Mouse (Mus musculus) left cerebral cortex, adult 18-20 months (tissue): ENCODE data around the gene Dnah7b. TPM values are rescaled to one million over a fixed set of nuclear protein-coding genes. Genes with fewer than 3 reads are reported as not detected.
A peak's percentile ranks its signal among the peaks of the same experiment; 100 is the strongest.
"Not testable (repeated sequence)": the region's sequence is repeated elsewhere in the genome, so short reads cannot be mapped to it uniquely, and the experiment has no call there.

Experiments
- DNase-seq, 2 experiments: peaks; one replicate each; pipeline ENCODE4 v3.0.0; 2021 to 2022; ENCODE audit warnings: low spot score in 2 of 2, mixed read lengths in 1 of 2
- long read RNA-seq, 2 experiments: library from polyadenylated mRNA; stranded (forward); transcript quantifications; one replicate each; pipeline ENCODE4 v2.0.0; 2021
- total RNA-seq, 2 experiments: library from RNA; stranded (reverse); gene quantifications; 2 replicates each; pipeline ENCODE4 v1.2.3; 2021

Gene Dnah7b
- under 1 TPM; 0.70 to 0.75 TPM for total RNA-seq
- long read RNA-seq, experiment 1, partial matches to known transcripts, result 0 of 1 reads
- long read RNA-seq, experiment 1, other reads (novel, unspliced or antisense), result 1 of 1 reads
- long read RNA-seq, experiment 2, result 0 reads

GRCm38 (mm10) chr1:46066015-46066414 lies at the start of gene Dnah7b:
TSS of gene Dnah7b (plus strand) at chr1:46066315.
- no peak for DNase-seq

- DNase-seq, result peak; percentile 16 to 48
These were observed 47.6 kb upstream of the Dnah7b start for GRCm38 (mm10) chr1:46018382-46018977.

GRCm38 (mm10) chr1:46022262-46022661 lies 43.9 kb upstream of the Dnah7b start:
- DNase-seq, result peak; percentile 50 to 55

GRCm38 (mm10) chr1:46031993-46032555 lies 34.0 kb upstream of the Dnah7b start:
- no peak for DNase-seq

GRCm38 (mm10) chr1:46048188-46048587 lies 17.9 kb upstream of the Dnah7b start:
- no peak for DNase-seq

- peak; percentile 15 to 25 for DNase-seq
These were observed 553 bp downstream of the Dnah7b start for GRCm38 (mm10) chr1:46066484-46067251.

- not testable (repeated sequence) for DNase-seq
These were observed 2.7 kb downstream of the Dnah7b start for GRCm38 (mm10) chr1:46068787-46069186.

GRCm38 (mm10) chr1:46077891-46078290 lies 11.8 kb downstream of the Dnah7b start:
- DNase-seq, result no peak

GRCm38 (mm10) chr1:46100484-46100883 lies 34.4 kb downstream of the Dnah7b start:
- DNase-seq, result no peak

GRCm38 (mm10) chr1:46112606-46113005 lies 46.5 kb downstream of the Dnah7b start:
- DNase-seq, result not testable (repeated sequence)

GRCm38 (mm10) chr1:46117179-46117578 lies 51.1 kb downstream of the Dnah7b start:
- DNase-seq, result not testable (repeated sequence)

GRCm38 (mm10) chr1:46128058-46128457 lies 61.9 kb downstream of the Dnah7b start:
- DNase-seq, result no peak

GRCm38 (mm10) chr1:46196835-46197234 lies 130.7 kb downstream of the Dnah7b start:
- not testable (repeated sequence) for DNase-seq

- DNase-seq, result peak; percentile 1 to 9
These were observed 135.1 kb downstream of the Dnah7b start for GRCm38 (mm10) chr1:46201169-46201568.

- not testable (repeated sequence) for DNase-seq
These were observed 144.0 kb downstream of the Dnah7b start for GRCm38 (mm10) chr1:46210014-46210588.

- not testable (repeated sequence) for DNase-seq
These were observed 156.6 kb downstream of the Dnah7b start for GRCm38 (mm10) chr1:46222704-46223103.

- not testable (repeated sequence) for DNase-seq
These were observed 160.0 kb downstream of the Dnah7b start for GRCm38 (mm10) chr1:46226136-46226535.

GRCm38 (mm10) chr1:46268841-46269240 lies 202.7 kb downstream of the Dnah7b start:
- not testable (repeated sequence) for DNase-seq

- DNase-seq, result no peak
These were observed 205.8 kb downstream of the Dnah7b start for GRCm38 (mm10) chr1:46271927-46272326.

- not testable (repeated sequence) for DNase-seq
These were observed 212.2 kb downstream of the Dnah7b start for GRCm38 (mm10) chr1:46278057-46278910.
